Mouse (Mus musculus): ENCODE results near the gene Ttll6. TPM values are rescaled to one million over a fixed set of nuclear protein-coding genes. Genes with fewer than 3 reads are reported as not detected.
"Not testable (repeated sequence)": the region's sequence is repeated elsewhere in the genome, so short reads cannot be mapped to it uniquely, and the experiment has no call there.

Gene Ttll6
- polyA plus RNA-seq, 1 experiment from 2014 or later = 0.37 TPM

DNA sequence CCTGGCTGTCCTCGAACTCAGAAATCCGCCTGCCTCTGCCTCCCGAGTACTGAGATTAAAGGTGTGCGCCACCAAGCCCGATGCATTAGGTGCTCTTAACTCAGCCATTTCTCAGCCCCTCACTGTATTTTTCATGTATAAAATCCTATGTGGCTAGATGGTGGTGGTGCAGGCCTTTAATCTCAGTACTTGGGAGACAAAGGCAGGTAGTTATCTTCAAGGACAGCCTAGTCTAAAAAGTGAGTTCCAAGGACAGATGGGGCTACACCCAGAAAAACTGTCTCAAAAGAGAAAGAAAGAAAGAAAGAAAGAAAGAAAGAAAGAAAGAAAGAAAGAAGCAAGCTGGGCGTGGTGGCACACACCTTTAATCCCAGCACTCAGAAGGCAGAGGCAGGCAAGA, 18.2 kb upstream of the Ttll6 start:
- no peaks in the 10 kb centered on the region for H3K36me3 ChIP-seq (replicated peaks; ENCODE audit: control insufficient read depth, insufficient read depth)
- H3K9me3 ChIP-seq (ENCODE audit: control insufficient read depth, low read length) = no peaks in the 10 kb centered on the region
- H3K4me3 ChIP-seq (replicated peaks; ENCODE audit: low read length) = no peak overlapping the region
- ATAC-seq (ENCODE audit: low FRiP score) = no peak
- no peak for DNase-seq (ENCODE audit: low spot score)
- H3K4me2 ChIP-seq (replicated peaks) = no peak overlapping the region
- H3K9ac ChIP-seq = no peak overlapping the region
- H3K4me1 ChIP-seq (replicated peaks; ENCODE audit: control insufficient read depth, insufficient read depth, low read length) = no peaks in the 10 kb centered on the region
- H3K27me3 ChIP-seq (ENCODE audit: control insufficient read depth, insufficient read depth, low read length) = no peaks in the 10 kb centered on the region
- no peak overlapping the region for H3K27ac ChIP-seq
- WGBS = 94% methylated on average over 6 of the region's 6 CpGs

DNA sequence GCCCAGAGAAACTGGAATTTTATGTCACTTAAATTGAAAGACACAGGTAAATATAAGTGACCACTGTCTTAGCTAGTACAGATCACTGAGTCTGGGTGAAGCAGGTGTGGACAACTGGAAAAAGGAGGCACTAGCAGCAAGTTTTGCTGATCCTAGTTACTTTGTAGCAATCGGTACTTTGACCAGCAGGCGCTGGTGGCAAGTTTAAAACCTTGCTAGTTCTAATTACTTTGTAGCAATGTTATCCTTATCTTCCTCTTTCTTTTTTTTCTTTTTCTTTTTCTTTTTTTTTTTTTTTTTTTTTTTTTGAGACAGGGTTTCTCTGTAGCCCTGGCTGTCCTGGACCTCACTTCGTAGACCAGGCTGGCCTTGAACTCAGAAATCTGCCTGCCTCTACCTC, 17.5 kb upstream of the Ttll6 start:
- H3K36me3 ChIP-seq (replicated peaks; ENCODE audit: control insufficient read depth, insufficient read depth) = no peaks in the 10 kb centered on the region
- H3K27me3 ChIP-seq (ENCODE audit: control insufficient read depth, insufficient read depth, low read length) = no peaks in the 10 kb centered on the region
- H3K4me2 ChIP-seq (replicated peaks) = no peak overlapping the region
- no peak for DNase-seq (ENCODE audit: low spot score)
- H3K9me3 ChIP-seq (ENCODE audit: control insufficient read depth, low read length) = no peaks in the 10 kb centered on the region
- no peak overlapping the region for H3K27ac ChIP-seq
- no peaks in the 10 kb centered on the region for H3K4me1 ChIP-seq (replicated peaks; ENCODE audit: control insufficient read depth, insufficient read depth, low read length)
- no peak overlapping the region for H3K4me3 ChIP-seq (replicated peaks; ENCODE audit: low read length)
- no peak overlapping the region for H3K9ac ChIP-seq
- no peak for ATAC-seq (ENCODE audit: low FRiP score)
- WGBS = 87% methylated on average over 3 of the region's 3 CpGs

DNA sequence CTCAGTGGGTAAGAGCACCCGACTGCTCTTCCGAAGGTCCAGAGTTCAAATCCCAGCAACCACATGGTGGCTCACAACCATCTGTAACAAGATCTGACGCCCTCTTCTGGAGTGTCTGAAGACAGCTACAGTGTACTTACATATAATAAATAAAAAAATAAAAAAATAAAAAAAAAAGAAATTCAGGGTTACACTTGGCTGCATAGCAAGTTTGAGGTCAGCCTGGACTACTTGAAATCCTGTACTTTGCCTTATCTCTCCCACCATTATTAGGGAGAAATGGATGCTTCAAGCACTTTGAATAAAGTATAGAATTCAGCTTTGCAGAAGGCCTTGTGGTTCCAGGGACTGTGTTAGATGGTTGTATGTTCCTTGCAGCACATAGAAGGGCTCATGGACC, 16.7 kb upstream of the Ttll6 start:
- not testable (repeated sequence) for DNase-seq (ENCODE audit: low spot score)

DNA sequence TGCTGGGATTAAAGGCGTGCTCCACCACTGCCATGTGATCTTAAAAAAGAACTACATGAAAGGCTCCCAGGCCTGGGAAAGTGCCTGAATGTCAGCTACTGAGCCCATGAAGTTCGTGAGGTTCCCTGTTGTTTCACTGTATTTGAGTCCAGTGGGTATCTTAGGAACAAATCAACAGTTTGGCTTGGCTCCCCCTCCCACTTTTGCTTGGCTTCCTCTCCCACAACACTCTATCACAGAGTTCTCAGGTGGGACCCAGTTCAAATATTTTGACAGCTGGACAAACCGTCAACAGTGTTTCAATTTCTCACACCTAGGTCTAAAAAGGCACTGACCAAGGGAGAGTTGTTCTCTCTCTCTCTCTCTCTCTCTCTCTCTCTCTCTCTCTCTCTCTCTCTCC, 14.2 kb upstream of the Ttll6 start:
- H3K9me3 ChIP-seq (ENCODE audit: control insufficient read depth, low read length) = no peaks in the 10 kb centered on the region
- ATAC-seq (ENCODE audit: low FRiP score) = no peak
- WGBS = 70% methylated on average over 3 of the region's 3 CpGs
- H3K36me3 ChIP-seq (replicated peaks; ENCODE audit: control insufficient read depth, insufficient read depth) = no peaks in the 10 kb centered on the region
- no peak overlapping the region for H3K4me3 ChIP-seq (replicated peaks; ENCODE audit: low read length)
- H3K4me2 ChIP-seq (replicated peaks) = no peak overlapping the region
- peaks cover 4% of the 10 kb centered on the region for H3K4me1 ChIP-seq (replicated peaks; ENCODE audit: control insufficient read depth, insufficient read depth, low read length)
- no peak for DNase-seq (ENCODE audit: low spot score)
- no peak overlapping the region for H3K27ac ChIP-seq
- H3K9ac ChIP-seq = no peak overlapping the region
- peaks cover 25% of the 10 kb centered on the region for H3K27me3 ChIP-seq (ENCODE audit: control insufficient read depth, insufficient read depth, low read length)

More for the DNA sequence above, 16.7 kb upstream of the Ttll6 start:
- H3K9ac ChIP-seq; H3K27me3 ChIP-seq (ENCODE audit: control insufficient read depth, insufficient read depth, low read length); H3K4me1 ChIP-seq (replicated peaks; ENCODE audit: control insufficient read depth, insufficient read depth, low read length); H3K36me3 ChIP-seq (replicated peaks; ENCODE audit: control insufficient read depth, insufficient read depth); H3K4me2 ChIP-seq (replicated peaks); H3K9me3 ChIP-seq (ENCODE audit: control insufficient read depth, low read length); H3K27ac ChIP-seq; H3K4me3 ChIP-seq (replicated peaks; ENCODE audit: low read length); ATAC-seq (ENCODE audit: low FRiP score): not testable (repeated sequence)
- 83% methylated on average over 3 of the region's 3 CpGs for WGBS

DNA sequence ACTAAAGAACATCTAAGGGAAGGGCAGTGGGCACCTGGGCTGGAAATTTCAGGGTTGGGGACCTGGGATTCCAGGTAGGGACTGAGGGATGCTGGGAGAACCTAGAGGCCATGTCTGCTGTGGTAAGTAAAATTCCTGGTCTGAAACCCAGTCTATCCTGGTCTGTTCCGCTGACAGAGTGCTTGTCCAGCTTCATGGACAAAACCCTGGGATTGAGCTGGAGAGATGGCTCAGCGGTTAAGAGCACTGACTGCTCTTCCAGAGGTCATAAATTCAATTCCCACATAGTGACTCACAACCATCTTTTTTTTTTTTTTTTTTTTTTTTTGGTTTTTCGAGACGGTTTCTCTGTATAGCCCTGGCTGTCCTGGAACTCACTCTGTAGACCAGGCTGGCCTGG, 10.8 kb upstream of the Ttll6 start:
- WGBS = 83% methylated on average over 4 of the region's 4 CpGs
- H3K27me3 ChIP-seq (ENCODE audit: control insufficient read depth, insufficient read depth, low read length) = peaks cover 48% of the 10 kb centered on the region
- not testable (repeated sequence) for ATAC-seq (ENCODE audit: low FRiP score); H3K36me3 ChIP-seq (replicated peaks; ENCODE audit: control insufficient read depth, insufficient read depth); H3K4me2 ChIP-seq (replicated peaks); H3K9ac ChIP-seq; H3K4me1 ChIP-seq (replicated peaks; ENCODE audit: control insufficient read depth, insufficient read depth, low read length); DNase-seq (ENCODE audit: low spot score); H3K4me3 ChIP-seq (replicated peaks; ENCODE audit: low read length); H3K27ac ChIP-seq; H3K9me3 ChIP-seq (ENCODE audit: control insufficient read depth, low read length)

DNA sequence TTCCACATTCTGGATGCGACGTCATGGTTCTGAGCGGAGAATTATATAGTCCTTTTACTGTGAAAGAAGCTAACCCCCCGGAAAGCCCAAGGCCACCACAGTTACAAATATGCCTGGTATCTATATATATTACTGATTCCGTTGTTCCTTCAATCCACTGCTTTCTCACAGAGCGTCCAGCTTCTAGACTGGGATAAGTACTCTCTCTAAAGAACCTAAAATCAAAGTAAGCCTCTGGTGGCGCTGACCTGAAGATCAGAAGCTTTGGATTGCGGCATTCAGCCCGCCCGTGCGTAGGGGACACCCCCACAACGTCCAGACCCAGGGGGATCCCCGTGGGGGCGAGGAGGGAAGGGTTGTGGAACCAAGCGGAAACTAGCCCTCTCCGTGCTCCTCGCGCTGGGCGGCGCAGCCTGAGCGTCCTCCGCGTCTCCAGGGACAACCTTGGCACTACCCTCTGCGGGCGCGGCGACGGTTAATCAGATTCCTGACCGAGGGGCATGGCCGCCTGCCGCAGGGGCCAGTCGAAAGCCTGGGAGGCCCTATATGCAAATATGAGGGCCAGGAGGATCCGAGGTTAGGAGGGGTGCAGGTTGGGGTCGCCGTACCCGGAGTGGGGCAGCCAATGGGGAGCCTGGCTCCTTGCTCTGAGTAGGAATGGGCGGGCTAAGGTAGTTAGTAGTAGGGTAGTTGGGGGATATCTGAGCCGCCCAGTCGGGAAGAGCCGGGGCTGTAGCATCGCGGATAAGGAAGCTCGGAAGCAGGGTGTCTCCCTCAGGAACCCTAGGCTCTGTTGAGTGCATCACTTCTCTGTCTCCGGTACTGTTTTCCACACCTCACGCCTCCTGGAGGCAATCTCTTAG, 9.3 kb upstream of the Ttll6 start:
- no peaks in the 10 kb centered on the region for H3K36me3 ChIP-seq (replicated peaks; ENCODE audit: control insufficient read depth, insufficient read depth)
- WGBS = 3% methylated on average over 45 of the region's 45 CpGs
- peak overlapping the region; percentile 39; the same call in 1 of the 2 replicates for H3K9ac ChIP-seq
- peak overlapping the region; percentile 34 for H3K4me3 ChIP-seq (replicated peaks; ENCODE audit: low read length)
- peak; percentile 60 for DNase-seq (ENCODE audit: low spot score)
- peak overlapping the region; percentile 64 for H3K4me2 ChIP-seq (replicated peaks)
- H3K4me1 ChIP-seq (replicated peaks; ENCODE audit: control insufficient read depth, insufficient read depth, low read length) = peaks cover 7% of the 10 kb centered on the region
- H3K27ac ChIP-seq = no peak overlapping the region
- H3K9me3 ChIP-seq (ENCODE audit: control insufficient read depth, low read length) = no peaks in the 10 kb centered on the region
- H3K27me3 ChIP-seq (ENCODE audit: control insufficient read depth, insufficient read depth, low read length) = peaks cover 48% of the 10 kb centered on the region
- no peak for ATAC-seq (ENCODE audit: low FRiP score)

DNA sequence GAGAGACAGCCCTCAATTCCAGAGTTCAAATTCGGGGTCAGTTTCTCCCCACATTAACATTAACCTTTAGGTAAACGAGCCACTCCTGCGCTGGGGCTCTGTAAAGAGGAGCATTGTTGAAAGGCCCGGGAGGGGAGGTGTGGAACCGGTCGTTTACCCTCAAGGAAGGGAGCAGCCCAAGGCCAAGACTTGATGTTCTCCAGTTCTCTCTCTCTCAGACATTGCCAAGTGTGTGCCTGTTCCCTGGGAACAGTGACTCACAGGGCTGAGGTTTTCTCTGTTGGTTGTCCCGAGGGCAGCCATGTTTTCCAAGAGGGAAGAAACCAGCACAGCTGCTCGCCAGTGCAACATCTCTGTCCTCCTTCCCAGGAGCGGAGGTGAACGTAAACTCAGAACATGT, 3.0 kb upstream of the Ttll6 start:
- ATAC-seq (ENCODE audit: low FRiP score) = no peak
- H3K4me3 ChIP-seq (replicated peaks; ENCODE audit: low read length) = no peak overlapping the region
- H3K9ac ChIP-seq = no peak overlapping the region
- no peaks in the 10 kb centered on the region for H3K9me3 ChIP-seq (ENCODE audit: control insufficient read depth, low read length)
- DNase-seq (ENCODE audit: low spot score) = no peak
- 67% methylated on average over 10 of the region's 10 CpGs for WGBS
- no peak overlapping the region for H3K4me2 ChIP-seq (replicated peaks)
- H3K27ac ChIP-seq = no peak overlapping the region
- H3K4me1 ChIP-seq (replicated peaks; ENCODE audit: control insufficient read depth, insufficient read depth, low read length) = no peaks in the 10 kb centered on the region
- H3K36me3 ChIP-seq (replicated peaks; ENCODE audit: control insufficient read depth, insufficient read depth) = no peaks in the 10 kb centered on the region
- H3K27me3 ChIP-seq (ENCODE audit: control insufficient read depth, insufficient read depth, low read length) = peaks cover 22% of the 10 kb centered on the region

DNA sequence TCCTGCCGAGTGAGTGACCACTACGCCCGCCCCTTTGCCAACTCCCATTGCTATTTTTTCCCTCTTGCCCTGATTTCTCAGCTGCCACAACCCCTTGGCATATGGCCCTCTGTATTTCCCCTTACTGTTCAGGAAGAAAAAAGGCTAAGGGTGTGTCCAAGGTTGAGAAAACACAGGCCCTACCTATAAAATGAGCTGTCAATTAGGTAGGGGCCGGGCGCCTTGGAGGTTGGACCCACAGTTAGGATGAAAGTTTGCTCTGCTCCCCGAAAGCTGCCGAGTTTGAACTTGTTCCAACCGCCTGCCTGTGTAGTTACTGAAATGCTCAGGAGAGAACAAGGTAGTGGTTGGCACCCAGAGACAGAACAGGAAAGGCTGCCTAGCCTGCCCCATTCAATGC, 2.3 kb downstream of the Ttll6 start:
- H3K36me3 ChIP-seq (replicated peaks; ENCODE audit: control insufficient read depth, insufficient read depth) = no peaks in the 10 kb centered on the region
- 85% methylated on average over 8 of the region's 8 CpGs for WGBS
- H3K9me3 ChIP-seq (ENCODE audit: control insufficient read depth, low read length) = no peaks in the 10 kb centered on the region
- H3K9ac ChIP-seq = no peak overlapping the region
- no peak overlapping the region for H3K4me2 ChIP-seq (replicated peaks)
- no peaks in the 10 kb centered on the region for H3K4me1 ChIP-seq (replicated peaks; ENCODE audit: control insufficient read depth, insufficient read depth, low read length)
- ATAC-seq (ENCODE audit: low FRiP score) (no peak), DNase-seq (ENCODE audit: low spot score) (no peak)
- peaks cover 11% of the 10 kb centered on the region; the same call in 1 of the 2 replicates for H3K27me3 ChIP-seq (ENCODE audit: control insufficient read depth, insufficient read depth, low read length)
- no peak overlapping the region for H3K4me3 ChIP-seq (replicated peaks; ENCODE audit: low read length)
- no peak overlapping the region for H3K27ac ChIP-seq

DNA sequence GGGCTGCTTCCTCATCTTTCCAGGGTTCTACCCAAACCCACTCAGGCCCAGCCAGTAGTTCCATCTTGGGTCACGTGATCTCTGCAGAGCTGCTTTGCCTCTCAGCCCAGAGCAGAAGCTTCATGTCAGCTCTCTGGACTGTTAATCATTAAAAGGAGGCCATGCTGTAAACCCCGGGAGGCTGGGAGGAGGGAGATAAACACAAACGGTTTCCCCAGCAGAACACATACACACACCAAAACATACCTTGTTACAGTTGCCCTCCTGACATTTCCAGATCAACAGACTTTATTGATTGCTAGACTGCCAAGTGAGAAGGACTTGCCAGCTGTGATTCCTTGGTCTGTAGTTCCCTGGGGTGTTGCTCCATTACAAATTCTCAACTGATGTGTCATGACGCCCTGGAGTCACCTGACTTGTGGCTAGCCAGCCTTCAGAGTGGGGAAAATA, 7.2 kb downstream of the Ttll6 start:
- DNase-seq (ENCODE audit: low spot score) = no peak
- Histone ChIP-seq H3K4me3 (replicated peaks; ENCODE audit: low read length) (no peak overlapping the region), H3K27me3 (ENCODE audit: control insufficient read depth, insufficient read depth, low read length) (peaks cover 11% of the 10 kb centered on the region), H3K9me3 (ENCODE audit: control insufficient read depth, low read length) (no peaks in the 10 kb centered on the region), H3K27ac (no peak overlapping the region), H3K4me2 (replicated peaks) (no peak overlapping the region), H3K36me3 (replicated peaks; ENCODE audit: control insufficient read depth, insufficient read depth) (no peaks in the 10 kb centered on the region), H3K9ac (no peak overlapping the region), H3K4me1 (replicated peaks; ENCODE audit: control insufficient read depth, insufficient read depth, low read length) (no peaks in the 10 kb centered on the region)
- WGBS = 28% methylated on average over 4 of the region's 4 CpGs
- no peak for ATAC-seq (ENCODE audit: low FRiP score)

Measured in hindbrain, embryonic 14.5 days (tissue).